Mouse (Mus musculus): ENCODE measurements around the gene Ppm1j. TPM values are rescaled to one million over a fixed set of nuclear protein-coding genes. Genes with fewer than 3 reads are reported as not detected.
"Not testable (repeated sequence)": the region's sequence is repeated elsewhere in the genome, so short reads cannot be mapped to it uniquely, and the experiment has no call there.

The Ppm1j gene
- total and polyA plus RNA-seq, 2 experiments from 2014 or later: 0.22 to 1.3 TPM

DNA sequence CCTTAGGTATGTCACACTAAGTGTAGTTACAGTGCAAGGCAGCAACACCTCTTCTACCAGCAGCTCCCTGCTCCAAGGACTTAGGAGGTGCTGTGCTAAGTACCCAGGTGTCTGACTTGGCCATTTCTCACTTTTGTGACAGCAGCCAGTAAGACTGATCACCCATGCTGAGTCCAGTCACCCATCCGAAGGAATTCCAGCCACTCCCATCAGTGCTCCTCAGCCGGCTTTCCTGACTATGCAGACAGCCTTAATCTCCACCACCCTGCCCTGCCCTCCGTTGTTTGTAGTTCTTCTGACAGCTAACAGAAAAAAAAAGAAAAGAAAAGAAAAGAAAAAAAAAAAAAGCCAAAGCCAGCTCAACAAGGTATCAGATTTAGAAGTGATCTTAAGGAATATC, 30.9 kb downstream of the Ppm1j start:
- Histone ChIP-seq H3K27ac (ENCODE audit: low read depth, low read length) (no peak overlapping the region), H3K4me3 (ENCODE audit: low read depth, low read length) (no peak overlapping the region), H3K4me2 (ENCODE audit: low read depth, low read length, poor library complexity, severe bottlenecking) (no peak overlapping the region), H3K9ac (replicated peaks; ENCODE audit: low read length, poor library complexity, severe bottlenecking) (no peak overlapping the region), H3K36me3 (ENCODE audit: insufficient read depth, low read length) (no peaks in the 10 kb centered on the region), H3K9me3 (ENCODE audit: low read length) (no peaks in the 10 kb centered on the region), H3K27me3 (ENCODE audit: insufficient read depth, low read length) (no peaks in the 10 kb centered on the region), H3K4me1 (ENCODE audit: insufficient read depth, low read length) (no peaks in the 10 kb centered on the region)
- 13% methylated on average over 3 of the region's 3 CpGs for WGBS
- no peak for TF ChIP-seq CTCF (IDR thresholded peaks at IDR 0.05)
- no peak for ATAC-seq (ENCODE audit: low FRiP score)
- DNase-seq (ENCODE audit: low spot score): no peak

DNA sequence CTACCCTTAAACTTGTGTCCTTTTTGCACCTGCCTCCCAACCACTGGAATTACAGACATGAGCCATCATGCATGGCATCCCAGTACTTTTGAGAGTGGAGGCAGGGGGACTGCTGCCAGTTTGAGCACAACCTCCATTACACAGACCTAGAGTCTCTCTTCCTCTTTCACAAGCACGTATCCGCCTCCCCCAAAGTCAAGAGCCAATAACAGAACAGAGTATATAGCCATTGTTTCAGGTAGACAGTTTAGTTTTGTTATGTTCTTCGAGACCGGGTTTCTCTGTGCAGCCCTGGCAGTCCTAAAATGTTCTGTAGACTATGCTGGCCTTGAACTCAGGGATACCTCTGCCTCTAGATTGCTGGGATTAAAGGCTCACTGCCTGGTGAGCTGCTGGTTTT, 31.4 kb downstream of the Ppm1j start:
- Histone ChIP-seq H3K27ac (ENCODE audit: low read depth, low read length) (no peak overlapping the region), H3K36me3 (ENCODE audit: insufficient read depth, low read length) (no peaks in the 10 kb centered on the region), H3K27me3 (ENCODE audit: insufficient read depth, low read length) (no peaks in the 10 kb centered on the region), H3K4me1 (ENCODE audit: insufficient read depth, low read length) (peaks cover 3% of the 10 kb centered on the region; the same call in 1 of the 2 replicates), H3K9ac (replicated peaks; ENCODE audit: low read length, poor library complexity, severe bottlenecking) (no peak overlapping the region), H3K9me3 (ENCODE audit: low read length) (no peaks in the 10 kb centered on the region), H3K4me3 (ENCODE audit: low read depth, low read length) (no peak overlapping the region), H3K4me2 (ENCODE audit: low read depth, low read length, poor library complexity, severe bottlenecking) (no peak overlapping the region)
- ATAC-seq (ENCODE audit: low FRiP score) (no peak), DNase-seq (ENCODE audit: low spot score) (no peak)
- WGBS: 87% methylated on average over 4 of the region's 4 CpGs
- TF ChIP-seq CTCF (IDR thresholded peaks at IDR 0.05): no peak

DNA sequence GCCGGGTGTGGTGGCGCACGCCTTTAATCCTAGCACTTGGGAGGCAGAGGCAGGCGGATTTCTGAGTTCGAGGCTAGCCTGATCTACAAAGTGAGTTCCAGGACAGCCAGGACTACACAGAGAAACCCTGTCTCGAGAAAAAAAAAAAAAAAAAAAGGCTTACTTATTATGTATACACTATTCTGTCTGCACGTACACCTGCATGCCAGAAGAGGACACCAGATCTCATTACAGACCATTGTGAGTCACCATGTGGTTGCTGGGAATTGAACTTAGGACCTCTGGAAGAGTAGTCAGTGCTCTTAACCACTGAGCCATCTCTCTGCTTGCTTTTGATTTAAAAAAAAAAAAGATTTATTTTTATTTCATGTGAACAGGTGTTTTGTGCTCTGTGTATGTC, 32.4 kb downstream of the Ppm1j start:
- not testable (repeated sequence) for H3K27me3 ChIP-seq (ENCODE audit: insufficient read depth, low read length); H3K4me2 ChIP-seq (ENCODE audit: low read depth, low read length, poor library complexity, severe bottlenecking); H3K9me3 ChIP-seq (ENCODE audit: low read length); H3K4me1 ChIP-seq (ENCODE audit: insufficient read depth, low read length); ATAC-seq (ENCODE audit: low FRiP score); DNase-seq (ENCODE audit: low spot score); H3K4me3 ChIP-seq (ENCODE audit: low read depth, low read length); H3K9ac ChIP-seq (replicated peaks; ENCODE audit: low read length, poor library complexity, severe bottlenecking); H3K27ac ChIP-seq (ENCODE audit: low read depth, low read length); H3K36me3 ChIP-seq (ENCODE audit: insufficient read depth, low read length)
- WGBS: 88% methylated on average over 7 of the region's 7 CpGs

DNA sequence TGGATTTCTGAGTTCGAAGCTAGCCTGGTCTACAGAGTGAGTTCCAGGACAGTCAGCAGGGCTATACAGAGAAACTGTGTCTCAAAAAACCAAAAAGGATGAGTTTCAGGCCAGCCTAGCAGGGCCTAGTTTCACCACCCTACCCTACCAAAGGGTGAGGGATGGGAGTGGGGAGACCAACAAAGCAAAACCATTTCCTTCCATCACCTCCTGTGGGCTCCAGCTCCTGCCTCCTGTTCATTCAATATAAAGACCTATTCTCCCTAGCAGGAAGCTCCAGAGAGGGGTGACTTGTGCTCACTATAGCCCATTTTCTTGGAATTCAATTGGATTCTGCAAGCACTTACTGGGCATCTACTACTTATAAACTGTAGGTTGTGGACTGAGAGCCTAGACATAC, 33.9 kb downstream of the Ppm1j start:
- no peak for DNase-seq (ENCODE audit: low spot score)
- 100% methylated on average over 1 of the region's 1 CpGs for WGBS
- Histone ChIP-seq H3K4me3 (ENCODE audit: low read depth, low read length) (no peak overlapping the region), H3K4me2 (ENCODE audit: low read depth, low read length, poor library complexity, severe bottlenecking) (no peak overlapping the region), H3K27me3 (ENCODE audit: insufficient read depth, low read length) (no peaks in the 10 kb centered on the region), H3K4me1 (ENCODE audit: insufficient read depth, low read length) (peaks cover 3% of the 10 kb centered on the region; the same call in 1 of the 2 replicates), H3K9me3 (ENCODE audit: low read length) (no peaks in the 10 kb centered on the region), H3K36me3 (ENCODE audit: insufficient read depth, low read length) (no peaks in the 10 kb centered on the region), H3K9ac (replicated peaks; ENCODE audit: low read length, poor library complexity, severe bottlenecking) (no peak overlapping the region), H3K27ac (ENCODE audit: low read depth, low read length) (no peak overlapping the region)
- no peak for TF ChIP-seq CTCF (IDR thresholded peaks at IDR 0.05)
- ATAC-seq (ENCODE audit: low FRiP score): no peak

DNA sequence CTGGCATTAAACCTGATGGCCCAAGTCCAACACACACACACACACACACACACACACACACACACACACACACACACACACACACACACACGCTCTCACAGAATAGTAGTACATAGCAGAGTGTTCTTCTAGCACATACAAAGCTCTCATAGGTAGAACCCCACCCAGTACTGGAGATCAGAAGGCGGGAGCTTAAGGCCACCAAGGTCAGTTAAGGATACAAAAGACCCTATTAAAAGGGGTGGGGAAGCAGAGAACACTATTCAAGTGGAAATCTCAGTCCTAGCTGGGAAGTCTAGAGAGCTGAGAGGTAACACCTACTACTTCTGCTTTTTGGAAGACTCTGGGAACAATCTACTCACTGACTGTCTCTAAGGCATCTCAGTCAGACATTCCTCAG, 34.5 kb downstream of the Ppm1j start:
- no peaks in the 10 kb centered on the region for H3K9me3 ChIP-seq (ENCODE audit: low read length)
- H3K9ac ChIP-seq (replicated peaks; ENCODE audit: low read length, poor library complexity, severe bottlenecking): no peak overlapping the region
- H3K4me3 ChIP-seq (ENCODE audit: low read depth, low read length): no peak overlapping the region
- H3K4me2 ChIP-seq (ENCODE audit: low read depth, low read length, poor library complexity, severe bottlenecking): no peak overlapping the region
- no peak for TF ChIP-seq CTCF (IDR thresholded peaks at IDR 0.05)
- H3K4me1 ChIP-seq (ENCODE audit: insufficient read depth, low read length): peaks cover 3% of the 10 kb centered on the region; the same call in 1 of the 2 replicates
- no peak overlapping the region for H3K27ac ChIP-seq (ENCODE audit: low read depth, low read length)
- ATAC-seq (ENCODE audit: low FRiP score) (no peak), DNase-seq (ENCODE audit: low spot score) (no peak)
- no peaks in the 10 kb centered on the region for H3K36me3 ChIP-seq (ENCODE audit: insufficient read depth, low read length)
- 84% methylated on average over 2 of the region's 2 CpGs for WGBS
- H3K27me3 ChIP-seq (ENCODE audit: insufficient read depth, low read length): no peaks in the 10 kb centered on the region

DNA sequence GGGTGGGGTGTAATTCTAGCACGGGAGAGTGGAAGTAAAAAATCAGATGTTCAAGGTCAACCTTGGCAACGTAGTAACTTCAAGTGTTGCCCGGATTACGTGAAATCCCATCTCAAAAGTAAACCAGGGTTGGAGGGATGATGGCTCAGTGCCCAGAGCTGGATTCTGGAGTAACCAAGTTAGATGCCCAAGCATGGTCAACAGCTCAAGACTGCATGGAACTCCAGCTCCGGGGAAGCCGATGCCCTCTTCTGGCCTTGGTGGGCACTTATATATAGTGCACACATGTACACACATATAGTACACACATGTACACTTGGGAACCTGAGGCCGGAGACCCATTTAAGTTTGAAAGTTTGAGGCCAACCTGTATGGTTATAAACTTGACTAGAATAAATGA, 35.3 kb downstream of the Ppm1j start:
- Histone ChIP-seq H3K27me3 (ENCODE audit: insufficient read depth, low read length) (no peaks in the 10 kb centered on the region), H3K9me3 (ENCODE audit: low read length) (no peaks in the 10 kb centered on the region), H3K9ac (replicated peaks; ENCODE audit: low read length, poor library complexity, severe bottlenecking) (no peak overlapping the region), H3K27ac (ENCODE audit: low read depth, low read length) (no peak overlapping the region), H3K4me3 (ENCODE audit: low read depth, low read length) (no peak overlapping the region), H3K4me1 (ENCODE audit: insufficient read depth, low read length) (peaks cover 3% of the 10 kb centered on the region; the same call in 1 of the 2 replicates), H3K36me3 (ENCODE audit: insufficient read depth, low read length) (no peaks in the 10 kb centered on the region), H3K4me2 (ENCODE audit: low read depth, low read length, poor library complexity, severe bottlenecking) (no peak overlapping the region)
- no peak for ATAC-seq (ENCODE audit: low FRiP score)
- 97% methylated on average over 7 of the region's 7 CpGs for WGBS
- no peak for DNase-seq (ENCODE audit: low spot score)
- TF ChIP-seq CTCF (IDR thresholded peaks at IDR 0.05): no peak

Measured in midbrain, postnatal 0 days (tissue).